ENCODE assay signal across 15 mouse cellular contexts in the genomic region with DNA sequence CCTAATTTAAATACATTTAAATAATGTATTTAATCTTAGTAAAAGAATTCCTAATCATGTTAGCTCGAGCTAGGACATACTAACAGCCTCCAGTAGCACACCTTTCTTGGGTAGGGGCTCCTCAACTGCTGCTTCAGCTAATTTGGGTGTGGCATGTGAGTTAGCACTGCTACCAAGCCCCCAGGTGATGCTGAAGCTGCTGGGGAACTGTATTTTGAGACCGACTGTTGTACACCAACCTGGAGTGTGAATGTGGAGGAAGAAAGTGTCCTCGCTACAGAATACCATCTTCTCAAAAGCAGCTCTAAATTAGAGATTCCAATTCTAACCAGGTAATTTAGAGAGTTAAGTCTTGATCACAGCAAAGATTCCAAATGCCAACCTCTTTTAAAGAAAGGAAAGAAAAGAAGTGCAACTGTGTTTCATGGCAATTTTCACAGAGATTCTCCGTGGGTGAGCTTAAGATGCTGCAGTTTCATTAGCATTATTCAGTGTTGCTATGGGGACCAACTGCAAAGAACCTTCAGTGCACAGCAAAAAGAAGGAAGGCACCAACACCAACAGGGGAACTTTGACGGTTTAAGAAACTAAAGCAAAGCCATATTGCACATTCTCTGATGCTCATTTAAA. TPM values are rescaled to one million over a fixed set of nuclear protein-coding genes. Genes with fewer than 3 reads are reported as not detected.
DNase-seq lines count a peak whose midpoint lies in the region; ATAC-seq and TF ChIP-seq lines count a peak whose summit lies in the region.
"Had no signal": no experiment of that assay in that cellular context is flagged by ENCODE, and none has a peak within 500 bp of the region (broad histone marks: within the 10 kb centered on the region; RNA-seq: fewer than 3 reads in every experiment).

No protein-coding gene starts in this region.

- no peak overlapping the region for H3K4me3 ChIP-seq in hindbrain, embryonic 13.5 days
- H3K4me3 ChIP-seq in hindbrain, embryonic 12.5 days, result no peak overlapping the region
- no peak overlapping the region for H3K4me3 ChIP-seq in forebrain, embryonic 15.5 days
- H3K4me3 ChIP-seq in midbrain, embryonic 13.5 days (replicated peaks), result no peak overlapping the region
- no peak overlapping the region for H3K4me3 ChIP-seq in heart, adult 2 months
- H3K4me3 ChIP-seq: embryonic facial prominence, embryonic 13.5 days; limb, embryonic 13.5 days; stomach, embryonic 15.5 days had no signal

- no peak for TF ChIP-seq EP300 in heart, adult 2 months (IDR thresholded peaks at IDR 0.05; ENCODE audit: insufficient read depth, low read depth, low read length)

- peak; percentile 90 for DNase-seq in brain, adult 2 months (ENCODE audit: low read depth, low spot score)
- DNase-seq in heart, adult 2 months, result no peak
- no peak for DNase-seq in adrenal gland, postnatal 4 days (ENCODE audit: low spot score in 2 of 2)
- no peak for DNase-seq in heart, adult 11 months
- DNase-seq: cerebellum, adult 8-10 months; heart, postnatal 36 days; kidney, adult 2 months; liver, postnatal 0 days had no signal

- H3K9ac ChIP-seq in hindbrain, embryonic 13.5 days, result no peak overlapping the region
- no peak overlapping the region for H3K9ac ChIP-seq in hindbrain, embryonic 12.5 days
- no peak overlapping the region for H3K9ac ChIP-seq in forebrain, embryonic 15.5 days (replicated peaks)
- H3K9ac ChIP-seq in midbrain, embryonic 13.5 days (replicated peaks), result no peak overlapping the region
- H3K9ac ChIP-seq in heart, adult 2 months (ENCODE audit: low read depth, low read length), result no peak overlapping the region
- H3K9ac ChIP-seq: embryonic facial prominence, embryonic 13.5 days; limb, embryonic 13.5 days; liver, postnatal 0 days; stomach, embryonic 15.5 days had no signal

- TF ChIP-seq CTCF in heart, adult 2 months (IDR thresholded peaks at IDR 0.05), result no peak

- H3K9me3 ChIP-seq in hindbrain, embryonic 13.5 days, result 0 out of 2 replicates have a peak, but pooled peaks cover under 1% of the 10 kb centered on the region
- no peaks in the 10 kb centered on the region; the same call in 1 of the 2 replicates for H3K9me3 ChIP-seq in hindbrain, embryonic 12.5 days (replicated peaks)
- H3K9me3 ChIP-seq in forebrain, embryonic 15.5 days, result no peaks in the 10 kb centered on the region
- no peaks in the 10 kb centered on the region for H3K9me3 ChIP-seq in midbrain, embryonic 13.5 days
- H3K9me3 ChIP-seq: stomach, embryonic 15.5 days had no signal

- WGBS in hindbrain, embryonic 13.5 days, result 30% methylated on average over 5 of the region's 5 CpGs
- WGBS in hindbrain, embryonic 12.5 days, result 39% methylated on average over 5 of the region's 5 CpGs
- 21% methylated on average over 5 of the region's 5 CpGs for WGBS in forebrain, embryonic 15.5 days
- whole genome bisulfite sequencing in midbrain, embryonic 13.5 days, result 18% methylated on average over 5 of the region's 5 CpGs
- WGBS in heart, adult 2 months, result 85% methylated on average over 5 of the region's 5 CpGs

- H3K27ac ChIP-seq in hindbrain, embryonic 13.5 days, result peak overlapping the region; percentile 66
- no peak overlapping the region for H3K27ac ChIP-seq in hindbrain, embryonic 12.5 days
- H3K27ac ChIP-seq in forebrain, embryonic 15.5 days (replicated peaks), result peak overlapping the region; percentile 66; the same call in 1 of the 2 replicates
- H3K27ac ChIP-seq in midbrain, embryonic 13.5 days, result no peak overlapping the region; the same call in 1 of the 2 replicates
- no peak overlapping the region for H3K27ac ChIP-seq in heart, adult 2 months
- H3K27ac ChIP-seq: embryonic facial prominence, embryonic 13.5 days; limb, embryonic 13.5 days; stomach, embryonic 15.5 days had no signal

- intact Hi-C loops in heart, adult 2 months (cut with DNase I), result no loop called here

- no peaks in the 10 kb centered on the region for H3K27me3 ChIP-seq in hindbrain, embryonic 13.5 days
- H3K27me3 ChIP-seq in hindbrain, embryonic 12.5 days, result no peaks in the 10 kb centered on the region
- H3K27me3 ChIP-seq in forebrain, embryonic 15.5 days, result no peaks in the 10 kb centered on the region
- no peaks in the 10 kb centered on the region for H3K27me3 ChIP-seq in midbrain, embryonic 13.5 days
- no peaks in the 10 kb centered on the region for H3K27me3 ChIP-seq in heart, adult 2 months (ENCODE audit: control insufficient read depth, insufficient read depth, low read length)
- H3K27me3 ChIP-seq: embryonic facial prominence, embryonic 13.5 days; limb, embryonic 13.5 days; stomach, embryonic 15.5 days had no signal

- ATAC-seq in hindbrain, embryonic 13.5 days (ENCODE audit: low FRiP score), result peak; percentile 82
- no peak for ATAC-seq in hindbrain, embryonic 12.5 days (ENCODE audit: low FRiP score)
- peak; percentile 86 for ATAC-seq in forebrain, embryonic 15.5 days (replicated peaks)
- ATAC-seq in midbrain, embryonic 13.5 days, result peak; percentile 89
- ATAC-seq: liver, postnatal 0 days had no signal

- TF ChIP-seq POLR2A in heart, adult 2 months (IDR thresholded peaks at IDR 0.05; ENCODE audit: insufficient read depth, low read depth, low read length), result no peak

- H3K4me2 ChIP-seq in hindbrain, embryonic 13.5 days, result peak overlapping the region; percentile 27
- no peak overlapping the region for H3K4me2 ChIP-seq in hindbrain, embryonic 12.5 days (replicated peaks)
- H3K4me2 ChIP-seq in forebrain, embryonic 15.5 days (replicated peaks), result no peak overlapping the region; the same call in 1 of the 2 replicates
- H3K4me2 ChIP-seq in midbrain, embryonic 13.5 days (replicated peaks), result peak overlapping the region; percentile 27
- H3K4me2 ChIP-seq: embryonic facial prominence, embryonic 13.5 days; limb, embryonic 13.5 days; stomach, embryonic 15.5 days had no signal

- H3K79me2 ChIP-seq in heart, adult 2 months (replicated peaks; ENCODE audit: control insufficient read depth, insufficient read depth, low read length), result no peaks in the 10 kb centered on the region

- H3K36me3 ChIP-seq in hindbrain, embryonic 13.5 days, result peaks cover 1% of the 10 kb centered on the region; the same call in 1 of the 2 replicates
- H3K36me3 ChIP-seq in hindbrain, embryonic 12.5 days, result no peaks in the 10 kb centered on the region
- peaks cover under 1% of the 10 kb centered on the region; the same call in 1 of the 2 replicates for H3K36me3 ChIP-seq in forebrain, embryonic 15.5 days
- peaks cover 1% of the 10 kb centered on the region; the same call in 1 of the 2 replicates for H3K36me3 ChIP-seq in midbrain, embryonic 13.5 days
- H3K36me3 ChIP-seq in heart, adult 2 months (ENCODE audit: control insufficient read depth, insufficient read depth, low read length), result peaks cover 18% of the 10 kb centered on the region
- H3K36me3 ChIP-seq: stomach, embryonic 15.5 days had no signal

- H3K4me1 ChIP-seq in hindbrain, embryonic 13.5 days (replicated peaks), result peaks cover 11% of the 10 kb centered on the region
- peaks cover 9% of the 10 kb centered on the region; the same call in 1 of the 2 replicates for H3K4me1 ChIP-seq in hindbrain, embryonic 12.5 days
- peaks cover 9% of the 10 kb centered on the region for H3K4me1 ChIP-seq in forebrain, embryonic 15.5 days
- peaks cover 14% of the 10 kb centered on the region for H3K4me1 ChIP-seq in midbrain, embryonic 13.5 days (replicated peaks)
- H3K4me1 ChIP-seq in heart, adult 2 months (ENCODE audit: control insufficient read depth, insufficient read depth, low read length), result peaks cover 6% of the 10 kb centered on the region
- H3K4me1 ChIP-seq: embryonic facial prominence, embryonic 13.5 days; limb, embryonic 13.5 days; stomach, embryonic 15.5 days had no signal

RNA-seq across cellular contexts. Expression of a gene that starts 30.9 kb away (rescaled TPM):
- polyA plus RNA-seq in hindbrain, embryonic 13.5 days (2015; fragmentation: Nextera tagmentation; extraction: Ambion mirVana), result 29.9 TPM in 2 replicates
- polyA plus RNA-seq in hindbrain, embryonic 12.5 days (2016; fragmentation: Nextera tagmentation; extraction: Ambion mirVana), result 32.3 and 33.8 TPM in 2 replicates
- 26.9 and 27.5 TPM in 2 replicates for polyA plus RNA-seq in forebrain, embryonic 15.5 days (2015; fragmentation: Nextera tagmentation; extraction: Ambion mirVana)
- polyA plus RNA-seq in midbrain, embryonic 13.5 days (2015; fragmentation: Nextera tagmentation; extraction: Ambion mirVana), result 26.9 and 28.9 TPM in 2 replicates
- total RNA-seq in heart, adult 2 months (2021), result 10 to 100 TPM; 10.6 to 10.9 TPM
- polyA plus RNA-seq in heart, adult 2 months (2012; rRNA removed), result 5.2 and 8.5 TPM in 2 replicates
- 10 to 100 TPM; 27.6 to 32.3 TPM for total RNA-seq in adrenal gland, postnatal 4 days (2021)

RNA-seq across cellular contexts. Expression of a gene that starts 31.0 kb away (rescaled TPM):
- 40.5 and 43.4 TPM in 2 replicates for polyA plus RNA-seq in hindbrain, embryonic 13.5 days (2015; fragmentation: Nextera tagmentation; extraction: Ambion mirVana)
- 42.5 and 45.0 TPM in 2 replicates for polyA plus RNA-seq in hindbrain, embryonic 12.5 days (2016; fragmentation: Nextera tagmentation; extraction: Ambion mirVana)
- polyA plus RNA-seq in forebrain, embryonic 15.5 days (2015; fragmentation: Nextera tagmentation; extraction: Ambion mirVana), result 30.1 and 31.9 TPM in 2 replicates
- 38.2 and 38.4 TPM in 2 replicates for polyA plus RNA-seq in midbrain, embryonic 13.5 days (2015; fragmentation: Nextera tagmentation; extraction: Ambion mirVana)
- total RNA-seq in heart, adult 2 months (2021), result 10 to 100 TPM; 11.2 to 13.6 TPM
- 4.3 and 7.5 TPM in 2 replicates for polyA plus RNA-seq in heart, adult 2 months (2012; rRNA removed)
- total RNA-seq in adrenal gland, postnatal 4 days (2021), result 10 to 100 TPM; 26.5 to 29.6 TPM

Comparison
In these comparisons a context has a peak if more than half of its experiments do, and no peak if none do; other contexts are left out.
1. H3K27ac ChIP-seq: peak in hindbrain, embryonic 13.5 days (single experiment) and forebrain, embryonic 15.5 days (single experiment); none in hindbrain, embryonic 12.5 days (single experiment), midbrain, embryonic 13.5 days (single experiment) and heart, adult 2 months (single experiment).
2. H3K4me2 ChIP-seq: peak in hindbrain, embryonic 13.5 days (single experiment) and midbrain, embryonic 13.5 days (single experiment); none in hindbrain, embryonic 12.5 days (single experiment) and forebrain, embryonic 15.5 days (single experiment).